Mouse (Mus musculus): ENCODE measurements around the gene Sdf4.

Gene Sdf4

DNA sequence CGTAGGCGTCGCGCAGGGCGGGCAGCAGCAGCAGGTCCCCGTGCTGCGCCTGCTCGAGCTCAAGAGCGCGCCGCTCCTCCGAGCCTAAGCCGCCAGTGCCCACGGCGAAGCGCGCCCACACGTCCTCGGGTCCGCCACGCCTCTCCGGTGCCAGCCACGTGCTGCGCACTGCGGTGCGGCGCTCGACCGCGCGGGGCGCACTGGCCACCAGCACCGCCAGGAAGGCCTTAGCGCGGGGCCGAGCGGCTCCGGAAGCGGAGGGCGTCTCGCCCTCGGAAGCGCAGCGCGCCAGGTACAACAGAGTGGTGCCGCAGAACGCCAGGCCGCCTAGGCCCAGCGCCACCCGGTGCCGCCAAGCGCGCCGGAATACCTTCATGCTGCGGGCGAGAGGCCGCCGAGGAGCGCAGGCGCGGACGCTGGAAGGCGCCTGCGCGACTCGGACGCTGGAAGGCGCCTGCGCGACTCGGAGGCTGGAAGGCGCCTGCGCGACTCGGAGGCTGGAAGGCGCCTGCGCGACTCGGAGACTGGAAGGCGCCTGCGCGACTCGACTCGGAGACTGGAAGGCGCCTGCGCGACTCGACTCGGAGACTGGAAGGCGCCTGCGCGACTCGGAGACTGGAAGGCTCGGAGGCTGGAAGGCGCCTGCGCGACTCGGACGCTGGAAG lies at the start of gene Sdf4, which contains the start of gene B3galt6:
Gene Sdf4 (plus strand): TSS at position 632 of the 665 bp plus-strand sequence.
Gene B3galt6 (minus strand): TSS at position 409 of the 665 bp plus-strand sequence.
- POLR2A ChIA-PET = interaction anchor here in 3 of 4 experiments (0.7 to 4.8 kb wide), 14 partner anchors 17 to 201 kb away, joined by 3 to 26 read pairs (median 4); partner anchors contain the start of genes Mxra8 (in 1 of the 3), Tnfrsf4 (in 1 of the 3) and Ttll10 (in 1 of the 3)
- CTCF ChIA-PET = interaction anchor here in 1 of 4 experiments (1.7 kb wide), 1 partner anchor 33 kb away, joined by 4 read pairs; no protein-coding TSS in a partner anchor

DNA sequence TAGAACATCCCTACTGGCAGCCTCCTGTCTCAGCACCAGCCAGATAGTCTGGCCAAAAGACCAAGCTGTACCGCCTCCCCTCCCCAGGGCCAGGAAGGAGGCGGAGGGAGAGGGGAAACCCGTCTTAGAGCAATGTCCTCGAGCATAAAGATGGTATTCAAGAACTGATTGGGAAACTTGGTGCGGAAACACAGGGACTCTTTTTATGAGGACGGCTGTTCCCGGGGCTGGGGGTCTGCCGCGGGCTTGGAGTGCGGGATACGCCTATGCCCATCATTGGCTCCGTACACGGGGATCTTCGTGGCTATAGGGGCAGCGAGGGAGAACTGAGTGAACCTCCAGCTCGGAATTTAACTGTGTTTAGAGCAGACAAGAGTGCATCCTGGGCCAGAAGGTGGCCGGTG lies 49.6 kb upstream of the Sdf4 start:
- POLR2A ChIA-PET = interaction anchor here in 3 of 4 experiments (0.5 to 3.6 kb wide), 37 partner anchors 10 to 534 kb away, joined by 3 to 32 read pairs (median 4); partner anchors contain the start of genes Acap3 (in 3 of the 3), Pusl1 (in 3 of the 3), C1qtnf12 (in 2 of the 3) and 9430015G10Rik (in 1 of the 3)
- CTCF ChIA-PET = interaction anchor here in 3 of 4 experiments (0.6 to 1.2 kb wide), 3 partner anchors 26 to 109 kb away, joined by 3 to 7 read pairs (median 4); no protein-coding TSS in a partner anchor

- ChIA-PET POLR2A (interaction anchor here in 3 of 4 experiments (0.5 to 3.6 kb wide), 40 partner anchors 10 to 535 kb away, joined by 3 to 32 read pairs (median 3); partner anchors contain the start of genes Acap3 (in 3 of the 3), Pusl1 (in 3 of the 3), C1qtnf12 (in 2 of the 3) and 9430015G10Rik (in 1 of the 3)), CTCF (interaction anchor here (0.6 to 1.2 kb wide), 6 partner anchors 16 to 635 kb away, joined by 3 to 7 read pairs (median 4); no protein-coding TSS in a partner anchor)
Observed at GRCm38 (mm10) chr4:155943534-155944249, 49.0 kb upstream of the Sdf4 start, which contains the start of gene Ube2j2. Ube2j2 (plus strand) TSS chr4:155943831.

GRCm38 (mm10) chr4:155944271-155944670 lies 48.4 kb upstream of the Sdf4 start:
- CTCF ChIA-PET = interaction anchor here in 1 of 4 experiments (1.2 kb wide), 1 partner anchor 15 kb away, joined by 3 read pairs; no protein-coding TSS in a partner anchor
- POLR2A ChIA-PET = interaction anchor here in 2 of 4 experiments (1.4 to 3.6 kb wide), 5 partner anchors 12 to 123 kb away, joined by 3 to 32 read pairs (median 3); no protein-coding TSS in a partner anchor

- CTCF ChIA-PET = interaction anchor here in 3 of 4 experiments (0.5 to 2.3 kb wide), 6 partner anchors 12 to 226 kb away, joined by 3 to 8 read pairs (median 4); partner anchors contain the start of gene C1qtnf12 (in 1 of the 3)
- POLR2A ChIA-PET = interaction anchor here in 2 of 4 experiments (1.1 to 5.0 kb wide), 12 partner anchors 9 to 163 kb away, joined by 3 to 40 read pairs (median 4); partner anchors contain the start of genes C1qtnf12 (in 2 of the 2) and 9430015G10Rik (in 1 of the 2)
Observed at GRCm38 (mm10) chr4:155947094-155947493, 45.6 kb upstream of the Sdf4 start.

- ChIA-PET POLR2A (interaction anchor here in 3 of 4 experiments (0.7 to 8.7 kb wide), 9 partner anchors 7 to 153 kb away, joined by 3 to 59 read pairs (median 4); partner anchors contain the start of genes Ube2j2 (in 2 of the 3) and C1qtnf12 (in 1 of the 3)), CTCF (interaction anchor here in 1 of 4 experiments (0.7 kb wide), 1 partner anchor 87 kb away, joined by 4 read pairs; the partner anchor contains the start of gene Cptp)
Observed at GRCm38 (mm10) chr4:155955491-155955890, 37.2 kb upstream of the Sdf4 start.

GRCm38 (mm10) chr4:155959275-155959674 lies 33.4 kb upstream of the Sdf4 start:
- POLR2A ChIA-PET = interaction anchor here in 3 of 4 experiments (0.7 to 8.7 kb wide), 21 partner anchors 8 to 152 kb away, joined by 3 to 59 read pairs (median 3); partner anchors contain the start of genes Ube2j2 (in 2 of the 3), 9430015G10Rik (in 1 of the 3), Cptp (in 1 of the 3) and Ints11 (in 1 of the 3)
- CTCF ChIA-PET = interaction anchor here (0.5 to 2.9 kb wide), 51 partner anchors 8 to 198 kb away, joined by 3 to 23 read pairs (median 4); partner anchors contain the start of genes 9430015G10Rik (in 1 of the 4), Acap3 (in 1 of the 4), Atad3a (in 1 of the 4) and Pusl1 (in 1 of the 4)

DNA sequence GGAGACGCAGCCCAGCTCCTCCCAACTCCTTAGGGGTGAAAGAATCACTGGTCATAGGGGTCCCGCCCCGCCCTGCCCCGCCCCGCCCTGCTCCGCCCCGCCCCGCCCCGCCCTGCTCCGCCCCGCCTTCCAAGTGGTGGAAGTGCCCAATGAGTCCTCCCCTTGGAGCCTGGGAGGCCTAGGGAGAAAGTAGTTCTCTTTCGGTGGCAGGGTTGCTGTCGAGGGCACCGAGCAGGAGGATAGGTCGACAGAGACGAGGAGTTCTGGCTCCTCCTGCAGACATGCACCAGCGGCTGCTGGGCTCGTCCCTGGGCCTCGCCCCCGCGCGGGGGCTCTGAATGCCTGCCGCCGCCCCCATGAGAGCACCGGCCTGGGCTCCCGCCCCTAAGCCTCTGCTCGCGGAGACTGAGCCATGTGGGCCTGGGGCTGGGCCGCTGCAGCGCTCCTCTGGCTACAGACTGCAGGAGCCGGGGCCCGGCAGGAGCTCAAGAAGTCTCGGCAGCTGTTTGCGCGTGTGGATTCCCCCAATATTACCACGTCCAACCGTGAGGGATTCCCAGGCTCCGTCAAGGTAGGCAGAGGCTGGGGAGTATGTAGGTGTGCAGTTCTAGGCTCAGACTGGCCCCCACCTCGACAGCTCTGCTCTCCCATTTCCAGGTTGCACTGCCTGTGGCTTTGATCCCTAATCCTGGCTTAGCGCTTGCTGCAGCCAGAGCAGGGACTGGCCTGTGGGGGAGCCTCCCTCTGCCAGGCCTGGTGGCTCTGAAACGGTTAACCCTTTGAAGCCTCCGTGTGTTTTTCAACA lies 30.3 kb upstream of the Sdf4 start, which contains the start of gene C1qtnf12:
Gene C1qtnf12 (plus strand): TSS at position 152 of the 805 bp plus-strand sequence.
- ChIA-PET POLR2A (interaction anchor here in 3 of 4 experiments (0.6 to 8.7 kb wide), 33 partner anchors 7 to 274 kb away, joined by 3 to 59 read pairs (median 3); partner anchors contain the start of genes Ube2j2 (in 3 of the 3), Acap3 (in 2 of the 3), Pusl1 (in 2 of the 3) and Mxra8 (in 1 of the 3)), CTCF (interaction anchor here in 2 of 4 experiments (0.6 to 1.8 kb wide), 6 partner anchors 15 to 140 kb away, joined by 3 to 11 read pairs (median 3); no protein-coding TSS in a partner anchor)

GRCm38 (mm10) chr4:155963106-155963505 lies 29.6 kb upstream of the Sdf4 start:
- CTCF ChIA-PET = interaction anchor here in 1 of 4 experiments (1.8 kb wide), 1 partner anchor 69 kb away, joined by 11 read pairs; no protein-coding TSS in a partner anchor
- POLR2A ChIA-PET = interaction anchor here in 3 of 4 experiments (0.5 to 8.7 kb wide), 19 partner anchors 6 to 226 kb away, joined by 3 to 59 read pairs (median 3); partner anchors contain the start of genes Mxra8 (in 1 of the 3) and Ube2j2 (in 1 of the 3)

DNA sequence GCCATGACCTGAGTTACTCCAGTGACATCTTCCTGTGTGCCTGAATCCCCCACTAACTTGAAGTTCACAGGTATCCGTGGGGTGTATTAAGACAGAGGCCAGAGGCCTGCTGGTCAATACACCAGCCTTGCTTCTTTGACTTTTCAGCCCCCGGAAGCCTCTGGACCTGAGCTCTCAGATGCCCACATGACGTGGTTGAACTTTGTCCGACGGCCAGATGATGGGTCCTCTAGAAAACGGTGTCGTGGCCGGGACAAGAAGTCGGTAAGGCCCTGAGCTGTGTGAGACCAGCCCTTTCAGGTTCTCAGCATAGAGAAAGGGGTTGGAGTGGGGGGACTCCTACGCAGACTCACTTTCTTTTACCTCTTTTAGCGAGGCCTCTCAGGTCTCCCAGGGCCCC lies 28.3 kb upstream of the Sdf4 start:
- ChIA-PET POLR2A (interaction anchor here in 2 of 4 experiments (1.0 to 2.3 kb wide), 3 partner anchors 10 to 24 kb away, joined by 3 to 15 read pairs (median 3); no protein-coding TSS in a partner anchor), CTCF (no interaction called here)

GRCm38 (mm10) chr4:155969043-155969653 lies 23.5 kb upstream of the Sdf4 start:
- ChIA-PET POLR2A (interaction anchor here in 3 of 4 experiments (0.5 to 6.7 kb wide), 23 partner anchors 8 to 165 kb away, joined by 3 to 59 read pairs (median 4); partner anchors contain the start of genes B3galt6 (in 1 of the 3), C1qtnf12 (in 1 of the 3), Tnfrsf4 (in 1 of the 3) and Ube2j2 (in 1 of the 3)), CTCF (interaction anchor here (0.6 to 3.0 kb wide), 10 partner anchors 9 to 100 kb away, joined by 3 to 23 read pairs (median 4); partner anchors contain the start of genes Cptp (in 1 of the 4) and Ints11 (in 1 of the 4))

DNA sequence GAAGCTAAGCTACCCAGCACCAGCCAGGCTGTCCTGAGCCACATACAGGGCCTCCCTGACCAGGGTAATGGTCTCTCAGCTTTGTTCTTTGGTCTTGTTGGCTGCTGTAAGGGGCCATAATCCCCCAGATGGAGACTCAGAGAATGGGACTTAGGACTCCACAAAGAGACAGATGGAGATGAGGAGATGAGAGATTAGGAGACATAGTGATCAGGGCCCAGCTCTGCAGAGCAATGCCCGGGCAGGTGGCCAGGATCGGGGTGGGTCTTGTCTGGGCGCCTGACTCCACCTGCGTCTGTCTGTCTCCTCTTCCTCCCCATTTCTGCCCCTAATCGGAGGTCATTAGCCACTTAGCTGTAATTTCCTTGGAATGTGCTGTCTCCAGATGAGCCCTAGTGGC lies 22.4 kb upstream of the Sdf4 start:
- CTCF ChIA-PET = interaction anchor here in 3 of 4 experiments (0.6 to 3.0 kb wide), 4 partner anchors 10 to 139 kb away, joined by 3 to 23 read pairs (median 4); no protein-coding TSS in a partner anchor
- POLR2A ChIA-PET = interaction anchor here in 2 of 4 experiments (0.8 to 6.7 kb wide), 10 partner anchors 11 to 122 kb away, joined by 3 to 59 read pairs (median 4); partner anchors contain the start of gene C1qtnf12 (in 1 of the 2)

DNA sequence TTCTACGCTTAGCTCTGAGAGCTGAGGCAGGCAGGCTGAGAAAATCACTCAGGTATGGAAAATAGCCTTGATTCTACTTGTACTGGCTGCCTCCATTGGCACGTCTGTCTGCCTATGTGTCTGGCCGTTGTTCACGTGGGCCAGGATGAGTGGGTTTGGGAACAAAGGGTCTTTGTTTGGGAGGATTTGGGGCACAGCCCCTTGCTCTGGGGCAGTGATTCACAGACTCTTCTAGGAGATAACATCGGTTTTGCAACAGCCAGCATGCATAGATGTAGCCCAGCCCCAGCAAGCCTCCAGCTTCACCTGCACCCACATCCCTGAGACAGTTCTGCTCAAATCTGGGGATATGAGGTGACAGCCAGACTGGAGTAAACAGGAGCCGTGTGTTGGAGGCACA lies 20.0 kb upstream of the Sdf4 start:
- ChIA-PET CTCF (interaction anchor here in 2 of 4 experiments (0.6 to 1.2 kb wide), 2 partner anchors 103 to 189 kb away, joined by 3 to 7 read pairs; no protein-coding TSS in a partner anchor), POLR2A (interaction anchor here in 2 of 4 experiments (0.8 to 6.7 kb wide), 4 partner anchors 10 to 24 kb away, joined by 3 to 59 read pairs (median 4); partner anchors contain the start of gene C1qtnf12 (in 2 of the 2))

GRCm38 (mm10) chr4:155973239-155973638 lies 19.4 kb upstream of the Sdf4 start:
- ChIA-PET CTCF (interaction anchor here in 2 of 4 experiments (0.6 to 1.2 kb wide), 3 partner anchors 14 to 189 kb away, joined by 3 to 7 read pairs (median 3); no protein-coding TSS in a partner anchor), POLR2A (interaction anchor here in 2 of 4 experiments (0.8 to 1.5 kb wide), 6 partner anchors 11 to 23 kb away, joined by 3 to 5 read pairs (median 4); partner anchors contain the start of gene C1qtnf12 (in 2 of the 2))
